Mouse (Mus musculus): ENCODE results near the gene Ufc1. TPM values are rescaled to one million over a fixed set of nuclear protein-coding genes. Genes with fewer than 3 reads are reported as not detected.
"Not testable (repeated sequence)": the region's sequence is repeated elsewhere in the genome, so short reads cannot be mapped to it uniquely, and the experiment has no call there.

Ufc1 gene
- total and polyA plus RNA-seq, 2 experiments from 2014 or later: 96.6 to 133 TPM

DNA sequence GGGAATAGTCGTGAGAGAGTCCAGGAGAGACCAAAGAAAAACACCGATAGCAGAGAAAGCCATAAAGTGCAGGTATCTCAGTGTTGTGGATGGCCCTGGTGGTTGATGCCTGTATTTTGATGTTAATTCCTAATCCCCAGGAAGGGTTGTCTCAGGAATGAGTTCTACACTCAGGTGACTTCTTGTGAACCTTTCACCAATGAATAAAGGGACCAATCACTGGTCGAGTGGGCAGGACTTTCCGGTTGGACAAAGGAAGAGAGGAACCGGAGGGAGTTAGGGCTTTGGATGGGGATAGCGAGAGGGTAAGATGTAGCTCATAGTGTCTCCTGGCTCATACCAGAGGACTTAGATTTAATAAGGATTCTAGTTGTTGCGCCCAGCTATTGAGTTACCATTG, 24.9 kb upstream of the Ufc1 start:
- ATAC-seq: no peak
- Histone ChIP-seq H3K4me2 (ENCODE audit: low read depth) (no peak overlapping the region), H3K36me3 (ENCODE audit: insufficient read depth) (no peaks in the 10 kb centered on the region), H3K27ac (ENCODE audit: low read depth, low read length) (no peak overlapping the region), H3K4me1 (ENCODE audit: insufficient read depth) (no peaks in the 10 kb centered on the region), H3K27me3 (ENCODE audit: insufficient read depth, low read length) (no peaks in the 10 kb centered on the region), H3K4me3 (ENCODE audit: low read depth, low read length) (no peak overlapping the region), H3K9me3 (ENCODE audit: low read length) (no peaks in the 10 kb centered on the region), H3K9ac (no peak overlapping the region)
- no peak for TF ChIP-seq CTCF (IDR thresholded peaks at IDR 0.05; ENCODE audit: low read depth)
- DNase-seq: no peak
- WGBS: 12% methylated on average over 7 of the region's 7 CpGs

DNA sequence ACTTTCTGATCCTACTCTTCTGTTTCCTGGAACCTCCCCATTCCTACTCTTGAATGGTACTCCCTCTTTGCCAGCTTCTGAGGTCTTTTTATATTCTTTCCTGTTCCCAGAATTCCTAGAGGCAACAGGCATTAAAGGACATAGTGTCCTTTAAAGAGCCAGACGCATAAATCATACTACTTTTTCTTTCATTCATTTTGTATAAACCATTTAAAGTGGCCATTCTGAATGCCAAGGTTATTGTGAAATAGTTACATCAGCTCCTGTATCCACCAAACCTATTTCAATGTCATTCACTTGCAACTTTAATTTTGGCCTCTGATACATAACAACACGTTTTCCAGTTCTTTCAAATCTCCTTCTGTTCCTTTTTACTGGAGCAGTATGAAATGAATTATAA, 14.5 kb upstream of the Ufc1 start:
- TF ChIP-seq CTCF (IDR thresholded peaks at IDR 0.05; ENCODE audit: low read depth): no peak
- Histone ChIP-seq H3K27me3 (ENCODE audit: insufficient read depth, low read length) (no peaks in the 10 kb centered on the region), H3K9ac (no peak overlapping the region), H3K9me3 (ENCODE audit: low read length) (no peaks in the 10 kb centered on the region), H3K4me3 (ENCODE audit: low read depth, low read length) (no peak overlapping the region), H3K27ac (ENCODE audit: low read depth, low read length) (no peak overlapping the region), H3K4me2 (ENCODE audit: low read depth) (no peak overlapping the region), H3K4me1 (ENCODE audit: insufficient read depth) (no peaks in the 10 kb centered on the region), H3K36me3 (ENCODE audit: insufficient read depth) (no peaks in the 10 kb centered on the region)
- ATAC-seq (no peak), DNase-seq (no peak)
- 60% methylated on average over 2 of the region's 2 CpGs for WGBS

DNA sequence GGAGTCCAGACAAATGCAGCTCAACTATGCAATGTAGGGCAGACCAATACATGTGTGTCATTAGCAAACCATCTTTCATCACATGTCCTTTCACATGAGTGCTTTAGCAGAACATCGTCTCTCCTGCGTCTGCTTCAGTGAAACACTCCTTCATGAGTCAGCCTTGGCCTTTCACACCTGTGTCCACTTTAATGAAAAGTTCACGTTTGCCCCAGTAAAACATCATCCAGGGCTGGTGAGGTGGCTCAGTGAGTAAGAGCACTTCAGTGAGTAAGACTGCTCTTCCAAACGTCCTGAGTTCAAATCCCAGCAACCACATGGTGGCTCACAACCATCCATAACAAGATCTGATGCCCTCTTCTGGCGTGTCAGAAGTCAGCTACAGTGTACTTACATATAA, 11.3 kb upstream of the Ufc1 start:
- H3K27me3 ChIP-seq (ENCODE audit: insufficient read depth, low read length); H3K4me3 ChIP-seq (ENCODE audit: low read depth, low read length); DNase-seq; H3K36me3 ChIP-seq (ENCODE audit: insufficient read depth); H3K27ac ChIP-seq (ENCODE audit: low read depth, low read length); ATAC-seq; H3K9ac ChIP-seq; H3K4me1 ChIP-seq (ENCODE audit: insufficient read depth); H3K9me3 ChIP-seq (ENCODE audit: low read length); H3K4me2 ChIP-seq (ENCODE audit: low read depth): not testable (repeated sequence)
- WGBS: 69% methylated on average over 5 of the region's 5 CpGs

DNA sequence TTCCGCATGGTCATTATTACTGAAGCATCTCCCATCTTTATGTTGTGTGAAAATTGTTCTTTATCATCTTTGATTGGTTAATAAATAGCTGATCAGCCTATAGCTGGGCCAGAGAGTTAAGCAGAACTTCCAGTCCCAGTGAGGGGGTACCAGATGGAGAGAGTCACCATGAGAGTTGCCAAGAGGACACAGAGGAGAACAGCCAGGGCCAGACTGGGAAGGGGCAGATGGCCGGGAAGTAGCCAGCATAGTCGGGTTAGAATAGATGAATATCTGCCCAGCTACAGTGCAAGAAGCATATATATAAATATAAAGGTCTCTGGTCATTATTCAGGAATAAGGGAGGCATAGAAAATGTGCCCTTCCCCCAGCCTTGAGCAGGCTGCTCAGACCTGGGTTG, 3.4 kb upstream of the Ufc1 start:
- ATAC-seq (no peak), DNase-seq (no peak)
- Histone ChIP-seq H3K27me3 (ENCODE audit: insufficient read depth, low read length) (peaks cover 6% of the 10 kb centered on the region; the same call in 1 of the 2 replicates), H3K4me1 (ENCODE audit: insufficient read depth) (peaks cover 7% of the 10 kb centered on the region), H3K27ac (ENCODE audit: low read depth, low read length) (no peak overlapping the region), H3K4me2 (ENCODE audit: low read depth) (no peak overlapping the region), H3K9ac (no peak overlapping the region), H3K4me3 (ENCODE audit: low read depth, low read length) (no peak overlapping the region), H3K9me3 (ENCODE audit: low read length) (no peaks in the 10 kb centered on the region), H3K36me3 (ENCODE audit: insufficient read depth) (no peaks in the 10 kb centered on the region)
- WGBS: 64% methylated on average over 3 of the region's 3 CpGs
- no peak for TF ChIP-seq CTCF (IDR thresholded peaks at IDR 0.05; ENCODE audit: low read depth)

DNA sequence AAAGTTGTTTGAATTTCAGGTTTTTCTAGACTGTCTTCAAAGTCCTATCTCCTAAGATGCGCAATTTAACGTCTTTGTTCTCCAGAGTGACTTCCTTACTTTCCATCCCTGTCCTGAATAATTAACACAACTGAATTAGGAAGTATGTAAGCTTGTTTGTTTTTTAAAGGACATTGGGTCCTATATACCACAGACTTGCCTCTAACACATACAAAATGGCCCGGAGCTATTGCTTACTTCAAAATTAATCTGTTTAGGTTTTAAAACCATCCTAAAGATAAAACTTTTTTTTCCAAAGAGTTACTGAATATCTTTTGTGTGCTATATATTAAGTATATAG, 209 bp upstream of the Ufc1 start:
- H3K4me1 ChIP-seq (ENCODE audit: insufficient read depth): peaks cover 8% of the 10 kb centered on the region
- ATAC-seq (peak; percentile 11), DNase-seq (no peak)
- H3K27me3 ChIP-seq (ENCODE audit: insufficient read depth, low read length): peaks cover 6% of the 10 kb centered on the region; the same call in 1 of the 2 replicates
- peaks cover under 1% of the 10 kb centered on the region; the same call in 1 of the 2 replicates for H3K36me3 ChIP-seq (ENCODE audit: insufficient read depth)
- no peak for TF ChIP-seq CTCF (IDR thresholded peaks at IDR 0.05; ENCODE audit: low read depth)
- H3K4me2 ChIP-seq (ENCODE audit: low read depth): peak overlapping the region; percentile 43
- no peaks in the 10 kb centered on the region for H3K9me3 ChIP-seq (ENCODE audit: low read length)
- 21% methylated on average over 3 of the region's 3 CpGs for WGBS
- peak overlapping the region; percentile 63 for H3K4me3 ChIP-seq (ENCODE audit: low read depth, low read length)
- H3K9ac ChIP-seq: peak overlapping the region; percentile 87
- H3K27ac ChIP-seq (ENCODE audit: low read depth, low read length): peak overlapping the region; percentile 94

DNA sequence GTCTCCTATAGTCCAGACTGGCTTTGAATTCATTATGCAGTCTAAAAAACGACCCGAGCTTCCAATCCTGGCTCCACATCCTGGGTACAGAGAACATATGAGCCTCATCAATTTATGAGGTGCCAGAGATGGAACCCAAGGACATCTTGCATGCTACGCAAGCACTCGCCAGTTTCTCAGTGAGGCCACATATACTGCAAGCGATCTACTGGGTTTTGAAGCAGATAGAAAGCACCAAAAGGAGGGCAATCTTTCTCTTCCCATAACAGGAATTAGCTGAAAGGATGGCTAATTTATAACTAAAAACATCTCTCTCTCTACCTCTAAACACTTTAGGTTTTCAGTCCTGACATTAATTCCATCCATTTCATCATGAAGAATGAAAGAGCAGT, 922 bp downstream of the Ufc1 start:
- H3K27ac ChIP-seq (ENCODE audit: low read depth, low read length): peak overlapping the region; percentile 94
- H3K4me3 ChIP-seq (ENCODE audit: low read depth, low read length): peak overlapping the region; percentile 63
- peak overlapping the region; percentile 87 for H3K9ac ChIP-seq
- H3K27me3 ChIP-seq (ENCODE audit: insufficient read depth, low read length): peaks cover 6% of the 10 kb centered on the region; the same call in 1 of the 2 replicates
- TF ChIP-seq CTCF (IDR thresholded peaks at IDR 0.05; ENCODE audit: low read depth): no peak
- ATAC-seq: peak; percentile 30; the same call in 1 of the 2 replicates
- no peak for DNase-seq
- H3K4me2 ChIP-seq (ENCODE audit: low read depth): peak overlapping the region; percentile 53
- peaks cover 8% of the 10 kb centered on the region for H3K36me3 ChIP-seq (ENCODE audit: insufficient read depth)
- no peaks in the 10 kb centered on the region for H3K9me3 ChIP-seq (ENCODE audit: low read length)
- 34% methylated on average over 5 of the region's 5 CpGs for WGBS
- H3K4me1 ChIP-seq (ENCODE audit: insufficient read depth): peaks cover 8% of the 10 kb centered on the region

DNA sequence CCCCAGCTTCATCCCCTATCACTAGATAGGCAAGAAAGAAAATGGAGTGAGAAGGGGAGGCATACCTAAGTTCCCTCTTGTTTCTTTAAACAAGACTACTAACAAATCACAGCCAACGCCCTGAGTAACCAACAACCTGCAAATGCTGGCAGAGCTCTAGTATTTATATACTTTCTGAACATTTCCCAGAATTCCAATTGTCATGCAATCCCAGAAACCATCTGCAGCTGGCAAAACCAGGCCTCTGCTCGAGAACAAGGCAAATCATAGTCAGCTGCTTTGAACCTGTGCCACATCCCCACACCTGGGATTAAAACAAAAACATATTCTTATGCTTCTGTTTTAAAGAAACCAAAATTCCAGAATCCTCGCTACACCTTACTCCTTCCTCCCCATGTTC, 1.5 kb downstream of the Ufc1 start:
- Histone ChIP-seq H3K9ac (peak overlapping the region; percentile 87; the same call in 1 of the 2 replicates), H3K4me3 (ENCODE audit: low read depth, low read length) (peak overlapping the region; percentile 63; the same call in 1 of the 2 replicates), H3K4me2 (ENCODE audit: low read depth) (peak overlapping the region; percentile 53), H3K36me3 (ENCODE audit: insufficient read depth) (peaks cover 13% of the 10 kb centered on the region), H3K9me3 (ENCODE audit: low read length) (no peaks in the 10 kb centered on the region), H3K27me3 (ENCODE audit: insufficient read depth, low read length) (peaks cover 6% of the 10 kb centered on the region; the same call in 1 of the 2 replicates), H3K27ac (ENCODE audit: low read depth, low read length) (peak overlapping the region; percentile 94; the same call in 1 of the 2 replicates), H3K4me1 (ENCODE audit: insufficient read depth) (peaks cover 8% of the 10 kb centered on the region)
- DNase-seq (no peak), ATAC-seq (no peak)
- TF ChIP-seq CTCF (IDR thresholded peaks at IDR 0.05; ENCODE audit: low read depth): no peak
- WGBS: 79% methylated on average over 3 of the region's 3 CpGs
